Mouse (Mus musculus): ENCODE results near the gene Gdf3. TPM values are rescaled to one million over a fixed set of nuclear protein-coding genes. Genes with fewer than 3 reads are reported as not detected.

Gdf3 gene
- polyA plus RNA-seq, 2 experiments = 0.11 to 0.20 TPM

GRCm38 (mm10) chr6:122570695-122571616 is 38.9 kb downstream of the Gdf3 start:
- Histone ChIP-seq H3K4me2 (replicated peaks; ENCODE audit: low read depth, low read length, severe bottlenecking) (no peak overlapping the region), H3K9ac (ENCODE audit: low read depth, low read length, severe bottlenecking) (no peak overlapping the region), H3K36me3 (ENCODE audit: control insufficient read depth, insufficient read depth, low read length) (no peaks in the 10 kb centered on the region), H3K9me3 (ENCODE audit: control insufficient read depth, low read length) (no peaks in the 10 kb centered on the region), H3K27ac (replicated peaks; ENCODE audit: low read depth, low read length) (no peak overlapping the region), H3K27me3 (ENCODE audit: control insufficient read depth, insufficient read depth, low read length) (no peaks in the 10 kb centered on the region), H3K4me1 (ENCODE audit: control insufficient read depth, insufficient read depth, low read length) (no peaks in the 10 kb centered on the region), H3K4me3 (replicated peaks; ENCODE audit: low read length) (no peak overlapping the region)
- DNase-seq (ENCODE audit: low spot score) = no peak
- TF ChIP-seq POLR2A (IDR thresholded peaks at IDR 0.05; ENCODE audit: borderline replicate concordance, extremely low read depth, insufficient read depth, insufficient read length) = no peak
- WGBS = 53% methylated on average over 8 of the region's 8 CpGs
- no peak for ATAC-seq (ENCODE audit: low FRiP score, low read depth)

- ATAC-seq (ENCODE audit: low FRiP score, low read depth) (no peak), DNase-seq (ENCODE audit: low spot score) (no peak)
- H3K27ac ChIP-seq (replicated peaks; ENCODE audit: low read depth, low read length) = no peak overlapping the region
- no peak overlapping the region for H3K9ac ChIP-seq (ENCODE audit: low read depth, low read length, severe bottlenecking)
- no peaks in the 10 kb centered on the region for H3K27me3 ChIP-seq (ENCODE audit: control insufficient read depth, insufficient read depth, low read length)
- H3K9me3 ChIP-seq (ENCODE audit: control insufficient read depth, low read length) = no peaks in the 10 kb centered on the region
- H3K4me2 ChIP-seq (replicated peaks; ENCODE audit: low read depth, low read length, severe bottlenecking) = no peak overlapping the region
- no peaks in the 10 kb centered on the region for H3K36me3 ChIP-seq (ENCODE audit: control insufficient read depth, insufficient read depth, low read length)
- H3K4me3 ChIP-seq (replicated peaks; ENCODE audit: low read length) = no peak overlapping the region
- no peak for TF ChIP-seq POLR2A (IDR thresholded peaks at IDR 0.05; ENCODE audit: borderline replicate concordance, extremely low read depth, insufficient read depth, insufficient read length)
- WGBS = 80% methylated on average over 1 of the region's 1 CpGs
- H3K4me1 ChIP-seq (ENCODE audit: control insufficient read depth, insufficient read depth, low read length) = no peaks in the 10 kb centered on the region
These were observed 40.1 kb downstream of the Gdf3 start for GRCm38 (mm10) chr6:122569762-122570161.

GRCm38 (mm10) chr6:122569113-122569512 is 40.8 kb downstream of the Gdf3 start:
- ATAC-seq (ENCODE audit: low FRiP score, low read depth) (no peak), DNase-seq (ENCODE audit: low spot score) (no peak)
- Histone ChIP-seq H3K9me3 (ENCODE audit: control insufficient read depth, low read length) (no peaks in the 10 kb centered on the region), H3K4me3 (replicated peaks; ENCODE audit: low read length) (no peak overlapping the region), H3K27me3 (ENCODE audit: control insufficient read depth, insufficient read depth, low read length) (no peaks in the 10 kb centered on the region), H3K4me2 (replicated peaks; ENCODE audit: low read depth, low read length, severe bottlenecking) (no peak overlapping the region), H3K9ac (ENCODE audit: low read depth, low read length, severe bottlenecking) (no peak overlapping the region), H3K27ac (replicated peaks; ENCODE audit: low read depth, low read length) (no peak overlapping the region), H3K4me1 (ENCODE audit: control insufficient read depth, insufficient read depth, low read length) (no peaks in the 10 kb centered on the region), H3K36me3 (ENCODE audit: control insufficient read depth, insufficient read depth, low read length) (no peaks in the 10 kb centered on the region)
- WGBS = 58% methylated on average over 5 of the region's 5 CpGs
- TF ChIP-seq POLR2A (IDR thresholded peaks at IDR 0.05; ENCODE audit: borderline replicate concordance, extremely low read depth, insufficient read depth, insufficient read length) = no peak

- no peak for DNase-seq (ENCODE audit: low spot score)
- Histone ChIP-seq H3K9me3 (ENCODE audit: control insufficient read depth, low read length) (no peaks in the 10 kb centered on the region), H3K9ac (ENCODE audit: low read depth, low read length, severe bottlenecking) (no peak overlapping the region), H3K36me3 (ENCODE audit: control insufficient read depth, insufficient read depth, low read length) (no peaks in the 10 kb centered on the region), H3K4me1 (ENCODE audit: control insufficient read depth, insufficient read depth, low read length) (no peaks in the 10 kb centered on the region), H3K4me2 (replicated peaks; ENCODE audit: low read depth, low read length, severe bottlenecking) (no peak overlapping the region), H3K4me3 (replicated peaks; ENCODE audit: low read length) (no peak overlapping the region), H3K27me3 (ENCODE audit: control insufficient read depth, insufficient read depth, low read length) (no peaks in the 10 kb centered on the region), H3K27ac (replicated peaks; ENCODE audit: low read depth, low read length) (no peak overlapping the region)
- ATAC-seq (ENCODE audit: low FRiP score, low read depth) = no peak
- no peak for TF ChIP-seq POLR2A (IDR thresholded peaks at IDR 0.05; ENCODE audit: borderline replicate concordance, extremely low read depth, insufficient read depth, insufficient read length)
- 93% methylated on average over 9 of the region's 9 CpGs for WGBS
These were observed 44.7 kb downstream of the Gdf3 start for GRCm38 (mm10) chr6:122565070-122565784.

GRCm38 (mm10) chr6:122562463-122562862 is 47.4 kb downstream of the Gdf3 start:
- H3K9ac ChIP-seq (ENCODE audit: low read depth, low read length, severe bottlenecking) = no peak overlapping the region
- no peaks in the 10 kb centered on the region for H3K36me3 ChIP-seq (ENCODE audit: control insufficient read depth, insufficient read depth, low read length)
- ATAC-seq (ENCODE audit: low FRiP score, low read depth) (peak; percentile 58; the same call in 1 of the 2 replicates), DNase-seq (ENCODE audit: low spot score) (peak; percentile 71)
- H3K27ac ChIP-seq (replicated peaks; ENCODE audit: low read depth, low read length) = no peak overlapping the region
- TF ChIP-seq POLR2A (IDR thresholded peaks at IDR 0.05; ENCODE audit: borderline replicate concordance, extremely low read depth, insufficient read depth, insufficient read length) = no peak
- 0% methylated on average over 6 of the region's 6 CpGs for WGBS
- no peaks in the 10 kb centered on the region for H3K4me1 ChIP-seq (ENCODE audit: control insufficient read depth, insufficient read depth, low read length)
- H3K4me3 ChIP-seq (replicated peaks; ENCODE audit: low read length) = no peak overlapping the region
- no peaks in the 10 kb centered on the region for H3K9me3 ChIP-seq (ENCODE audit: control insufficient read depth, low read length)
- peak overlapping the region; percentile 2; the same call in 1 of the 2 replicates for H3K4me2 ChIP-seq (replicated peaks; ENCODE audit: low read depth, low read length, severe bottlenecking)
- H3K27me3 ChIP-seq (ENCODE audit: control insufficient read depth, insufficient read depth, low read length) = no peaks in the 10 kb centered on the region

All from limb, embryonic 14.5 days (tissue).